Mouse (Mus musculus): ENCODE measurements around the gene Smim1.

Gene Smim1

DNA sequence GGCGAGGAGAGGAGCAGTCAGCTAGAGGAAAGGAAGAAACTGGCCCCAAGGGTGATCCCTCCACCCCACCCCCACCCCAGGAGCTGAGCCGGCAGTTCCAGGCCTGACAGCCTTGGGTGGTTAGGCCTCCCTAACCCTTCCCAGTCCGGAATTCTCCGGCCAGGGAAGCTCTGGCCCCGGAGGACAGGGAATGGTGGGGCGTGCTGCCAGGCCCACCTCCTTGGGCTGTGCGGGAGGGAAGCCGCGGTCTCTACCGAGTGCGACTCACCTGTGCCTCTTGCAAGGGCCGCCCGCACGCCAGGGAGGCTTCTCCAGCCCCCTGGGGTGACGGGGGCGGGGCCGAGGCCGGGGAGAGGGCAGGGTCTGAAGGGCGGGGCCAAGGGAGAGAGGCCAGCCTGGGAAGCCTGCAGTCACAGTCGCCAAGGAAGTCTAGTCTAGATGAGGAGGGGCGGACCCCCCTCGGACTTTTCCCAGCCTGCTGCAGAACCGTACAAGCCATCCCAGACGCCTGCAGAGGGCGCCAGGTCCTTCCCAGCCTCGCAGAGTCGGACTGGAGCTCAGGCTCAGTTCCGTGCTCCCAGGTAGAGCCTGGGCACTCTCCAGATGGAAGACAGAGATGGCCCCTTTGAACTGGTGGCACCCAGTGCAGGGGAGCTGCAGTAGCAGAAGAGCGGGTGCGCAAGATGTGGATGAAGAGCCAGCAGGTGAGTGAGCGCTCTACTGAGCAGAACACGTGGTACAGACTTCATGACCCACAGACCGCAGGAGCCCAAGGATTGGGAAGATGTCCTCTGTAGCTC lies at the start of gene Smim1:
Gene Smim1, minus strand, starts transcription at position 590 of the 800 bp plus-strand sequence.
- DNase-seq, result peak; percentile 95 to 96

DNA sequence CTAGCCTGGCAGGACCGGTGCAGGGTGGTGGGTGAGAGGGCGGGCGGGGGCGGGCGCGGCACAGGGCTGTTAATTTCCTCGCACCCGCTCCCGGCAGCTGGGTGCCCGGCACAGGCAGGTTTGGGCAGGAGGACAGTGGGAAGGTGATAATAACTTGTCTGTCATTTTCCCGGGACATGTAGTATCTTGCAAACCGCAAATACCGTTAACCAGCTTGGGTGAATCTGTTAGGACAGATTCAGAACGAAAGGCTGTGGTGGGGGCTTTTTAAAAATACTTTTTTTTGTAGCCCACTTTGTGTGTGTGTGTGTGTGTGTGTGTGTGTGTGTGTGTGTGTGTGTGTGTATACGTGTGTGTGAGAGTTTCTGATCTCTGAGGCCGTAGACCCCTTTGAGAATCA lies 45.9 kb upstream of the Smim1 start:
- DNase-seq, result no peak

DNA sequence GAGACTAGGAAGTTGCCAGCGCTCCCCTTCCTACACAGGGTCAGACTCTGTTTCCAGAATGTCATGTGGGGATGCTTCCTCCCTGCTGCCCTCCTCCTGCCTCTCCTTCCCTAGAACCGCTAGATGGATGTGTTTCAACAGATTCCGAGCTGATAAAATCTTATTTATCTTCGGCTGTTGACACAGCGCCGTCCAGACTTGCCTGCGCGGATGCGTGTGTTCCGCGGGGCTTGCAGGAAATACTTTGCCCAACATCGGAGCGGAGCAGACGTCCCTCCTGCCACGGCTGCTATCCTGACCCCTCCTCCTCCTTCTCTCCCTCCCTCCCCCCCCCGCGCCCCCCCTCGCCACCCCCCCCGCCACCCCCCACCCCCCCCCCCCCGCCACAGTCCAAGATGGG lies 45.5 kb upstream of the Smim1 start:
- no peak for DNase-seq

DNA sequence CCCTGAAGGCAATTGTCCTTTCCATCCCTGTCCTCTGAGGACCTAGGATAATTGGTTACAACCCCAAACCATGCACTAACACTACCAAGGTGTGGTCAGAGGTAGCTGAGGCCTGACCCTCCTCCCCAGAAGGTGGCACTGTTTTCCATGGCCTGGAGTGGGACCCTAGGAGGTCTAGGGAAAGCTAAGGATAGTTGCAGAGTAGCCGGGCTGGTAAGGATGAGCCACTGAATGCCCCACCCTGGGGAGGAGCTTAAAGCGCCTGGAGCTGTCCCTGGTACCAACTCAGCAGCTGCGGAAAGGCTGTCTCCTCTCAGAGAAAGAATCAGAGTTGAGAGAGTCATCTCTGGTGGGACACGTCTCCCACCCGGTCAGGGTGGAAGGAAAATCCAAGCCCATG lies 44.9 kb upstream of the Smim1 start:
- DNase-seq, result peak; percentile 19 to 39

DNA sequence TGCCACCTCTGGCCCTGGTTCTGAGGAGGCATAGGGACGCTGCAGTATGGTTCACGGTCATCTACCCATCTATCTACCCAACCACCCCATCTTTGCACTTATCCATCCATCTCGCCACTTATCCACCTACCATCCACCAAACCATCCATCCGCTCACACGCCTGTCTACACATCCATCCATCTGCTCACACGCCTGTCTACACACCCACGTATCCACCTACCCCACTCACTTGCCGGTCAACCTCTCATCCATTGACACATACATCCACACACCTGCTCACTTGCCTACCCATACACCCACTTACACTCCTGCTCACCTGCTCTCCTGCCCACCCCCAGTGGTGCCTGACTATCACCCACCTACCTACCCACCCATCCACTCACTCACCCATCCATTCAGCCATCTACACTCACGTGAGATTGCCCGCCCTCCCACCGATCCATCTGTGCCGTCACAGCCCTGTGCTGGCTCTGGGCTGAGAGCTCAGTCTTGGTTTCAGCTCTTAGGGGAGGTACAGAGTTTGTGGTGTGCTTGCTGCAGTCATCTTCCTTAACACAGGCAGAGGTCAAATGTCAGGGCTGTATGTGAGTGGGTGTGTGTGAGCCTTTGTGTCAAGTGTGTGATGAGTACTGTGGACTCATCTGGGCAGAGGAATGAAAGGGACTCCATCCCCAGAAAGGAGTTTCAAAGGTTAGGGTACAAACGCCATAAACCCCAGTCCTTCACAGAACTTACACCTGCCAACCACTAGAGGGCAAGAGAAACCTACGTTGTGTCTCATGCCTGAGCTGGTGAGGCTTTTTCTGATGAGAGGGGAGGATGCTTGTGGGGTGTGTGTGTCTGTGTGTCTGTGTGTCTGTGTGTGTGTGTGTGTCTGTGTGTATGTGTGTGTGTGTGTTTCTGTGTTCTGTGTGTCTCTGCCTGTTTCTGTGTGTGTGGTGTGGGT lies 39.1 kb upstream of the Smim1 start:
- DNase-seq, result peak; percentile 15 to 33

DNA sequence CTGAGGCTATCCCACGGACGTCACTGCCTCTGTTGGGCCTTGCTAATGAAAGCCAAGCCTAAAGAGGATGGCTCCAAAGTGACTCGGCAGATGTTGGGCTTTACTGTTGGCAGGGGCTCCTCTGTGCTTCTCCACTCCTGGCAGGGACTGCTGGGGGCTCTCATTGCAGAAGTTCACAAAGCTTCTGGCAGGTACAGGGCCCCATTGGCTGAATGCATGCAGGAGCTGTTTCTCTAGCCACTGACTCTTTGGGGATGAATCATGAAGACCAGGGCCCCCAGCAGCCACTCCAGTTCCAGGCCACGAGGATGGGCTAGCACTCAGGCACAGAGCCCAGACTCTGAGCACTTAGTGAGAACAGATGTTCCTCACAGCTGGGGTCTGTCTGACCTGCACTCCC lies 31.7 kb upstream of the Smim1 start:
- DNase-seq, result no peak

DNA sequence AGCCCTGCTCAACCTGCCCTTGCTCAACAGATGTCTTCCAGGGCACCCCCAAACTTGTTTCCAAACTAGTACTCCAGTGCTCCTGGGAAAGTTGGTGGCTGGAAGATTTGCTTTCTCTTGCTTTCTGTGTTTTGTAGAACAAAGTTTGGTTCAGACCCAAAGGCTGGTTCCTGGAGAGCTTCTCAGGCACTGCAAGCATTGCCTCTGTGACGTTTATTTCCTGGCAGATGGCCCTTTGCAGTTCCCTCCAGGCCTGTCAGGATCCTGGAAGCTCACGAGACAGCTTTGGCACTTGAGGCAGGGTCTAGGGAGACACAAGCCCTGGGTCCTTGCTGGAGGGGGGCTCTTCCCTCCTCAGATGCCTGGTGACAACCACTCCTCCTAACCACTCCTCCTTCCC lies 30.6 kb upstream of the Smim1 start:
- no peak for DNase-seq

DNA sequence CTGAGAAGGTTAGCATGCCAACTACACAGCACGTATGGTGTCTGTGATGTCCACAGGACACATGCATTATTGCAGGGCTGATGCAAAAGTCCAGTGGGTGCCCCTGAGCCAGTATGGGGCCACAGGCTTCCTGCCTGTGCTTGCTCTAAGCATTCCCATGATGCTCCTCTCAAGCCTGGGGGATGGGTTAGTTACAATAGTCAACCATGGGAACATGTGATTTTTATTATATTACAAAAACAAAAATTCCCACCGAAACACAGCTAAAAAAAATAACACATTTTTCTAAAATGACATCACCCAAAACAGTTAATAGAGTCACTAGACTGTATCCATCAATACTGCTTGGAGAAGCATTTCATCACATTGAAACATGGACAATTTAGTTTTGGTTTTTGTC lies 30.0 kb upstream of the Smim1 start:
- DNase-seq, result no peak

DNA sequence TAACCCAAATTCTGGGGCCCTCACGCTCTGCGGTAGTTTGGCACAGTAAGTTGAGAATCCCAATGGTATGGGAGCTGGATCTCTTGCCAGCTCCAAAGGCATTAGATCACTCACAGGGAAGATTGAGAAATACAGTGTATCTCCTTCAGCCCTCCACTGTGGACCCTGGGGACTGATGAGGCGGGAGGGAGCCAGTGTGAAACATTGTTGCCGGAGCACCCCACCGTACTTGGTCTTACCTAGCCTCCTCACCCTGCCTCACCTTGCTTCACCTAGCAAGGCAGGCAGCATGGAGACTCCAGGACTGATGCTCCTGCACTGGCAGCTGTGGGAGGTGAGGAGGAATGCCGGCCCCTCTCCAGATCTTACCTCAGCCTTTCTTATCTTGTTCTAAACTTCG lies 29.5 kb upstream of the Smim1 start:
- DNase-seq, result no peak

DNA sequence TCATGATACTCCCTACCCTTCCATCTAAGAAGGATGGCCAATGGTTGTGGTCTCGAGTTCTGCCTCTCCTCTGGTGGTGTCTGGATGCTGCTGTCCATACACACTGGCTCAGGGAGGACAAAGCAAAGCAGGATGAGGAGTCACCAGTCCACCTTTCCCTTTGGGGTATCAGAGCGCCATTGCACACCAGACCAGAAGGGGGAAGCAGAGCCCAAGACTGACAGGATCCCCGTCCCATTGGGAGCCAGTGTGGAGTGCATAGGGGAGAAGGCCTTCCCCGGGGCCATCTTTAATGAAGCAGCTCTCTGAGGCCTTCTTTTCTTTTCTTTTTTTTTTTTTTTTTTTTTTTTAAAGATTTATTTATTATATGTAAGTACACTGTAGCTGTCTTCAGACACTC lies 27.0 kb upstream of the Smim1 start:
- no peak for DNase-seq

DNA sequence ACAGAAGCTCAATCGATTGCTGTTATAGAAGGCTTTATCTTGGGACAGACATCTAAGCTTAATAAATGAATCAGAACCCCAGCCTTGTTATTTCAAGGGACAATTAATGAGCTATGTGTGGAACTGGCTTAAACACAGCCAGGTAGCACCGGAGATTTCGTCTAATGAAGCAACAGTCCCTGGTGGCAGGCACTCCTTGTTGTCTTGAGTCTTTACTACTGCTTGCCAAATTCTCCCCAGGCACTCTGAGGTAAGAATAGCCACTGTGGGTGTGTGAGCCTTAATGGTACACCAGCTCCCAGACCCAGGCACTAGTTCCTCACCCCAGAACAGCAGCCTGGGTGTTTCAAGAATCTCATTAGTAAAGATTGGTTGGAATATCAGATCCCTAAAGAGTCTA lies 25.4 kb upstream of the Smim1 start:
- no peak for DNase-seq

DNA sequence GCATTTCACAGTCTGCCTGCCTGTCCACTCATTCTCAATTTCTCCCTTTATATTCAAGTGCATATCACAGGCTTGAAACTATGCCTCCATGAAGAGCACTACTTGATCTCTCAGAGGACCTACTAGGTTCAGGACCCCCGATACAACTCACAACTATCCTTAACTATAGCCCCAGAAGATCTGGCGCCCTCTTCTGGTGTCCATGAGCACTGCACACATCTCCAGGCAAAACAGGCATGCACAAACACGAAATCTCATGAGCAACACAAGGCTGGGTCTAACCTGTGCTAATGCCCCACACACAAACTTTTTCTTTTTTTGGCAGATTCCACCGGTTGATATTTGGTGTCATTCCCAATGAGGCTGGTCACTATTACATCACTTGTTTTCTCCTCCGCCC lies 19.8 kb upstream of the Smim1 start:
- DNase-seq, result no peak

DNA sequence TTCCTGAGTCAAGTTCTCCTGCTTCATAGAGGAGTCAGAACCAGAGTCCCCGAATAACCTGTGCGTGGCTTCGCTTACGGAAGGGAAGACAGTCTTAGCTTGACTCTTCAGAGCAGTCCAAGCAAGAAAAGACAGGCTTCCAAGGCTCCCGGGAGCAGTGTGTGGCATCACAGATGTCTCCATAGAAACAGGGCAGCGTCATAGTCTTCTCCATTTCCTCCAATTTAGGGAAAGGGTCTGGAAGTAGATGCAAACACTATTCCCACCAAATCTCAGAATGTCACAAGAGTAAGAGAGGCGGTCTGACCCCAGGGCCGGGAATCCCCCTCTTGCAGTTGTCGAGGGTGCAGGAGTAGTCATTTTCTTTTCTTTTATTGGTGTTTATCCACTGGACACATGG lies 16.5 kb upstream of the Smim1 start, which contains the start of gene Ccdc27:
Gene Ccdc27, minus strand, starts transcription at position 101 of the 400 bp plus-strand sequence.
- no peak for DNase-seq

DNA sequence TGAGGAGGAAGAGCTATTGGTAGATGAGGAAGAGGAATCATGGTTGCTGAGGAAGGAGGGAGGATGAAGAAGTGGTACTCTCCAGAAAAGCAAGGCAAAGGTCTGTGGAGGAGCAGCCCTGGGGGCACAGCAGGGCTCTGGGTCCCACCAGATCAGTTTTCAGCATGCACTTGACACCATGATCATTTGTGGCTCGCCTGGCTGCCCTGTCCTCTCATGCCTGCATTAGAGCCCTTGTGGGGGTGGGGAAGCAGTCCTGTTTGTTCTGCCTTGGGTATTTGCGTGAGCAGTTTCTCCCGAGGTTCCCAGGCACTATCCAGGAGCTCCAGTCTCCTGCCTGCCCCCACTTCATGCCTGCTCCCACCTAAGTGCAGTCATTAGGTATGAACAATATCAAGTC lies 11.1 kb upstream of the Smim1 start:
- no peak for DNase-seq

DNA sequence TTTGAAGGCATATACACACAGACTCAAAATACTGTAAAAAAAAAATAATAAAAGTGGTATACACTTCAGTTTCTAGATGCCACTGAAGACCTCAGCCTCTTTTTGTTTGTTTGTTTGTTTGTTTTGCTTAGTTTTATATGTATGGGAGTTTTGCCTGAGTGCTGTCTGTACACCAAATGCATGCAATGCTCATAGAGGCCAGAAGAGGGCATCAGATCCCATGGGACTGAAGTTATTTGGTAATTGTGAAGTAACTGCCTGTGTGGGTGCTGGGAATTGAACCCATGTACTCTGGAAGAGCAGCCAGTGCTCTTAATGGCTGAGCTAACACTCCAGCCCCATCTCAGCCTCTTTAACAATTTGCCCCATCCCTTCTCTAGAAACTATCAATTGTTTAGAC lies 2.6 kb upstream of the Smim1 start:
- DNase-seq, result peak in 1 of 2 experiments; percentile 37

DNA sequence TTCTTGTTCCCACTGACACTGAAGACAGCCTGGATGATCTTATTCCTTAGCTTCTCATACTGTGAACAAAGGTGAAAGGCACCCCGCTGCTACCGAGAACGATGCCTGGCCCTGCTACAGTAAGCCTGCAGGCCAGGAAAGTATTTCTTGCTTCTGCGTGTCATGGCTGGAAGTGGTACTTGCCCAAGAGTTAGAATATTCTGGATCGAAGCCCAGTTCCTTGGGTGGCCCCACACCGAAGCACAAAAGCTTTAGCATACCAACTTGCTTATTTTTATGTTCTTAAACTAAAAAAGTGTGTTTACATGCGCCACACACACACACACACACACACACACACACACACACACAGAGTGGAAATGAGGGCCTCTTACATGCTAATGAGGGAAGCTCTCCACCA lies 2.0 kb upstream of the Smim1 start:
- no peak for DNase-seq

DNA sequence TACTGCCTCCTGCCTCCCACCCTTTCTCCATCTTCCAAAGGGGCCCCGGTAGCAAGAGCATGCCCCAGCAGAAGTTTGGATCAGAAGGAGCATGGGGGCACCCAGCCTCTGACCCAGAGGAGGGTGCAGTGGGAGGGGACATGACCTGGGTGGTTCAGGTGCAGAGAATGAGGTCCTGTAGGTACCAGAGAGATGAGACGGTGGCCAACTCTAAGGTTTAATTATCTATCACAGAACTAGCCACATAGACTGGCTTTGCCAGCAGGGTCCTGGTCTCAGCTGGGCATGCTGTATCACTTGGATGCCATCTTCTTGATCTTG lies 371 bp upstream of the Smim1 start:
- DNase-seq, result no peak

DNA sequence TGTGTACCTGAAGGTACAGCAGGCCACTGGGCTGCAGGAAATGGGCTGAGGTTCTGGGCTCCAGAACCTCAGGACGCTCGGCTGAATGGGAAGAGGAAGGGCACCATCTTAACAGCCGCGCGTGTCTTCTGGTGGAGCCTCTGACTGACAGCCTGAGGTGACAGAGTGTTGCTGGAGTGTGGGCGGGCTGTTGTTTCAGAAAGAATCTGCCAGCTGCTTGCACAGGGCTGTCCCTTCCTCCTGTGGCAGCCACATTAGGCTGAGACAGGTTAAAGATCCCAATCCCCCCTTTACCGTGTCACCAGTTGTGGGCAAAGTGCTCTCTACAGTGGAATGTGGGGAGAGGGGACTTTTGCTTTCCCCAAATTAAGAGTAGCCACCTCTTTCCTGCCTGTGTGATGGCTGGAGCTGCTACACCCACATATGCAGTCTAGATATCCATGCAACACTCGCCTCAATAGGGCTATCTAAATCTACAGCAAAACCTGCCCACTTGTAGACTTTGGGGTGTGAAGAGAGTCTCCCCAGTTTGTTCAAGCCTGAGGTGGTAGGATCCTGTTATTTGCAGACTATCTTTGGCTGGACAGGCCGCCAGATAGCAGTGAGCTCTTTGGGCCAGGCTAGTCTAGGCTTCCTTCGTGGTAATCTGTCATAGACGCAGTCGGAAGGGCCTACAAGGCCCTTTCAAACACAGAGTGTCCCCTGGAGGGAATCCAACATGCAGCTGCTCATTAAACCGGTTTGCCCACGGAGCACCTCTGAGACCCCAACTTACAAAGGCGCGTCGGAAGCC lies 1.1 kb downstream of the Smim1 start:
- peak in 1 of 2 experiments; percentile 41 for DNase-seq

DNA sequence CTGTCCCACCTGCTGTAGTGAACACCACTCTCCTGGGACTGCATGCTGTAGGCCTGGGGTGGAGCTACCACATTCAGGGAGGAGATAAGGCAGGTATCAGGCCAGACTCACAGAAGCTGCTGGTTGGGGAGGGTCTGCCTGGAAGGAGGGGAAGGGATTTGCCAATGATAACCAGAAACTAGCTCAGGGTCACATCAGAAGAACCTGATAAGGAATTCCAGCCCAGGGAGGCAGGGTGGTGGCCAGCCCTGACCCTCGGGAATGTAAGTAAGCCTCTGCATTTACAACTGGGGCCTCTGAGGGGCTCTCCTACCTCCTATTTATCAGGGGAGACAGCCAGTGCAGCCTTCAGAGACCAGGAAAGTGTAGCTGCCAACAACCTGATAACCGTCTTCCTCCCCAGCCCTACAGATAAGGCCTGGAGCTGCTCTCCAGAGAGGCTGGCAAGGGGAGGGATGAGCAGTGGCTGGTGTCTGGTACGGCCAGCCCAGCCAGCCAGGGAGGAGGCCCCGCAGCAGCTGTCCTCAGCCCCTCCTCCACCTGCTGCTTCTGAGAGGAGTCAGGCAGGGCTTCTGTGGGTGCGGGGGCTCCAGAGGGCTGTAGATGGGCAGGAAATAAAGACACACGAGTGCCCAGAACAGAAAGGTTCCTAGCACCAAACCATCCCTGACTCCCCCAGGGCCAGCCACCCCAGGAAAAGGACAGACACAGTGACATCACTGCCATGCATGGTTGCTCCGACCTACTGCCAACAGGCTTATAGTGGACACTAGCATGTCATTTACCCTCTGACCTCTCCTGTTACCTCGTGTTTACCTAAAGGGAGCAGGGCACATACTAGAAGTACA lies 2.1 kb downstream of the Smim1 start:
- peak; percentile 38 to 49 for DNase-seq

DNA sequence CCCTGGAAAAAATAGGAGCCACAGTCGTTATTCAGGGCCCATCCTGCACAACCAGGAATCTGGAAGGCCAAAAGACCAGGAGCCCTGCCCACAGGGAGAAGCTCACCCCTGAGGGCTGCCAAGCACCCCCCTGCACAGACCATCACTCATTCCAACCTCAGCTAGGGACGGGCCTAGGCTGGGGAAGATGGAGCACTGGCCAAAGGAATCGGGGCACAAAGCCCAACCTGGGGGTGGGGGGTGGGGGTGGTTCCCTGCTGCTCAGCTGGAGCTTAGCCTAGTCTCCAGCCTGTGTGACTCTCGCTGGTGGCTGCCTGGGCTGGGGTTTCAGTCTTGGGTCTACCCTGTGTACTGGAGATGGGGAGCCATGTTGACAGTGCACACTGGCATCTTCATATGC lies 3.2 kb downstream of the Smim1 start:
- DNase-seq, result no peak

DNA sequence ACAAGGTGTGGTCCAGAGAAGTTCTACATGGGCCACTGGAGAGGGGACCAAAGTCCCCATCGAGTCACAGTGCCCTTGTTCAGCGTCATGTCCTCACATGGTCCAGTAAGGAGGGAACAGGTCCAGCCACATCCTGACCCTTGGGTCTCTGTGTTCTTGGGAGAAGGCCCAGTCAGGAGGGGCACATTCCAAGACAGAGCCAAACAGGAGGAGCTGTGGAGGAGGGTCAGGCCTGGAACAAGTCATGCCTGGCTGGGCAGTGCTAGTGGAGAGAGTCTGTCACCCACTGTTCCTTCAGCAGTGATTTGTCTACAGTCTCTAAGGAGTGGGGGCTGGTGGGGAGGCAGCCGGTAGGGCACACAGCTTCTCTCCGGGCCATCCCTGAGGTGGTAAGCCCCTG lies 3.6 kb downstream of the Smim1 start:
- peak; percentile 93 for DNase-seq

DNA sequence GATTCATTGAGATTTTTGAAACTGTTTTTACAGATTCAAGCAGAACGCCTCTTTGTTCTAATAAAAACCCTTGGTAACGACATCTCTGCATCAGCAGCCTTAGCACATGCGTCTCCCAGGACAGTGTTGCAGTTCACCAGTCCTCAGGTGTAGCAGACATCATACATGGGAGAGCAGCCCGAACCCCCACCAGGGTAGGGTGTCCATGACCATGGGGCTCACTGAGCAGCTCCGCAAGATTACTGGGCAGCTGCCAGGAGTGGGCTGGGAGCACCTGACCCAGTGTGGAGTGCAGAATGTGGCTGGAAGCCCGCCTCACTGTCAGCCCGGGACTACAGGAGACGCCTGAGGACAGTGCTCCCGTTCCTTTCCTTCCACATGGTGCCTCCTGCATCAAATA lies 4.6 kb downstream of the Smim1 start:
- DNase-seq, result peak; percentile 64 to 71

Data from kidney, adult 8-10 months (tissue).